In genomic region chr17:34263811-34264371, GRCm38 (mm10) we compare ENCODE assay signal across 7 mouse cellular contexts. TPM values are rescaled to one million over a fixed set of nuclear protein-coding genes. Genes with fewer than 3 reads are reported as not detected.
DNase-seq lines count a peak whose midpoint lies in the region; ATAC-seq and TF ChIP-seq lines count a peak whose summit lies in the region.

No protein-coding gene starts in this region.

- no peak overlapping the region for H3K27ac ChIP-seq in embryonic facial prominence, embryonic 11.5 days (replicated peaks; ENCODE audit: low read depth, low read length)
- no peak overlapping the region for H3K27ac ChIP-seq in intestine, embryonic 15.5 days
- H3K27ac ChIP-seq in lung, postnatal 0 days (ENCODE audit: low read length) = no peak overlapping the region

- peak overlapping the region; percentile 49 for H3K4me3 ChIP-seq in embryonic facial prominence, embryonic 11.5 days (ENCODE audit: low read depth, low read length)
- H3K4me3 ChIP-seq in intestine, embryonic 15.5 days (replicated peaks) = peak overlapping the region; percentile 54
- H3K4me3 ChIP-seq in lung, postnatal 0 days (ENCODE audit: low read depth, low read length) = peak overlapping the region; percentile 45; the same call in 1 of the 2 replicates

- H3K4me2 ChIP-seq in embryonic facial prominence, embryonic 11.5 days (ENCODE audit: low read depth, low read length) = peak overlapping the region; percentile 96
- peak overlapping the region; percentile 98 for H3K4me2 ChIP-seq in intestine, embryonic 15.5 days (replicated peaks)
- peak overlapping the region; percentile 78 for H3K4me2 ChIP-seq in lung, postnatal 0 days (replicated peaks; ENCODE audit: low read depth, low read length)

- ATAC-seq in embryonic facial prominence, embryonic 11.5 days (replicated peaks; ENCODE audit: insufficient number of reproducible peaks, low FRiP score, low TSS enrichment, low read depth) = no peak
- ATAC-seq in intestine, embryonic 15.5 days = no peak
- no peak for ATAC-seq in lung, postnatal 0 days

- 4% methylated on average over 14 of the region's 14 CpGs for WGBS in embryonic facial prominence, embryonic 11.5 days
- WGBS in intestine, embryonic 15.5 days = 7% methylated on average over 14 of the region's 14 CpGs
- WGBS in lung, postnatal 0 days = 6% methylated on average over 14 of the region's 14 CpGs

- peaks cover 13% of the 10 kb centered on the region for H3K27me3 ChIP-seq in embryonic facial prominence, embryonic 11.5 days (ENCODE audit: control insufficient read depth, insufficient read depth, low read length)
- H3K27me3 ChIP-seq in intestine, embryonic 15.5 days (replicated peaks) = peaks cover 13% of the 10 kb centered on the region
- H3K27me3 ChIP-seq in lung, postnatal 0 days (replicated peaks; ENCODE audit: insufficient read depth, low read length) = peaks cover 21% of the 10 kb centered on the region

- H3K9me3 ChIP-seq in embryonic facial prominence, embryonic 11.5 days (replicated peaks; ENCODE audit: control insufficient read depth, low read length) = no peaks in the 10 kb centered on the region
- H3K9me3 ChIP-seq in intestine, embryonic 15.5 days = no peaks in the 10 kb centered on the region
- H3K9me3 ChIP-seq in lung, postnatal 0 days (ENCODE audit: low read length) = no peaks in the 10 kb centered on the region

- TF ChIP-seq EP300 in lung, postnatal 0 days (IDR thresholded peaks at IDR 0.05) = no peak

- peak; percentile 27 for TF ChIP-seq CTCF in lung, postnatal 0 days (IDR thresholded peaks at IDR 0.05)

- H3K9ac ChIP-seq in embryonic facial prominence, embryonic 11.5 days (replicated peaks; ENCODE audit: low read length) = no peak overlapping the region
- H3K9ac ChIP-seq in intestine, embryonic 15.5 days = no peak overlapping the region
- H3K9ac ChIP-seq in lung, postnatal 0 days (replicated peaks; ENCODE audit: low read depth) = no peak overlapping the region

- no peaks in the 10 kb centered on the region; the same call in none of the 2 replicates for H3K4me1 ChIP-seq in embryonic facial prominence, embryonic 11.5 days (ENCODE audit: control insufficient read depth, insufficient read depth, low read length)
- peaks cover 18% of the 10 kb centered on the region for H3K4me1 ChIP-seq in intestine, embryonic 15.5 days (replicated peaks)
- H3K4me1 ChIP-seq in lung, postnatal 0 days (ENCODE audit: insufficient read depth, low read depth, low read length) = peaks cover 6% of the 10 kb centered on the region

- H3K36me3 ChIP-seq in embryonic facial prominence, embryonic 11.5 days (replicated peaks; ENCODE audit: control insufficient read depth, insufficient read depth, low read depth, low read length) = no peaks in the 10 kb centered on the region
- no peaks in the 10 kb centered on the region for H3K36me3 ChIP-seq in intestine, embryonic 15.5 days
- H3K36me3 ChIP-seq in lung, postnatal 0 days (ENCODE audit: insufficient read depth, low read length) = no peaks in the 10 kb centered on the region

- DNase-seq in ZHBTc4 (ENCODE audit: low read depth, low spot score) = peak; percentile 65
- peak; percentile 68 for DNase-seq in embryonic facial prominence, embryonic 11.5 days (ENCODE audit: low spot score)
- DNase-seq in lung, postnatal 0 days (ENCODE audit: low spot score) = no peak
- peak; percentile 77 to 85 for DNase-seq in spleen, postnatal 36 days (ENCODE audit: low spot score in 2 of 2)
- no peak for DNase-seq in ovary, postnatal 10 days (ENCODE audit: low spot score)
- DNase-seq in cerebellum, postnatal 4 days (ENCODE audit: low spot score in 2 of 2) = no peak

RNA-seq across cellular contexts. Expression of gene H2-Ab1, which starts 6.4 kb away (rescaled TPM):
- polyA plus RNA-seq in embryonic facial prominence, embryonic 11.5 days (2014; fragmentation: Nextera tagmentation; extraction: Ambion mirVana) = 3.5 and 3.8 TPM in 2 replicates
- 17.1 and 21.4 TPM in 2 replicates for polyA plus RNA-seq in intestine, embryonic 15.5 days (2015; fragmentation: Nextera tagmentation; extraction: Ambion mirVana)
- 17.8 and 19.2 TPM in 2 replicates for polyA plus RNA-seq in lung, postnatal 0 days (2015; fragmentation: Nextera tagmentation; extraction: Ambion mirVana)

RNA-seq across cellular contexts. Expression of gene H2-Aa, which starts 23.7 kb away (rescaled TPM):
- not detected in 2 replicates for polyA plus RNA-seq in embryonic facial prominence, embryonic 11.5 days (2014; fragmentation: Nextera tagmentation; extraction: Ambion mirVana)
- polyA plus RNA-seq in intestine, embryonic 15.5 days (2015; fragmentation: Nextera tagmentation; extraction: Ambion mirVana) = 10.2 TPM in 2 replicates
- 15.8 and 20.6 TPM in 2 replicates for polyA plus RNA-seq in lung, postnatal 0 days (2015; fragmentation: Nextera tagmentation; extraction: Ambion mirVana)

RNA-seq across cellular contexts. Expression of gene H2-Ob, which starts 25.2 kb away (rescaled TPM):
- not detected in 2 replicates for polyA plus RNA-seq in embryonic facial prominence, embryonic 11.5 days (2014; fragmentation: Nextera tagmentation; extraction: Ambion mirVana)
- 0.06 and 0.13 TPM in 2 replicates for polyA plus RNA-seq in intestine, embryonic 15.5 days (2015; fragmentation: Nextera tagmentation; extraction: Ambion mirVana)
- 0.43 and 1.2 TPM in 2 replicates for polyA plus RNA-seq in lung, postnatal 0 days (2015; fragmentation: Nextera tagmentation; extraction: Ambion mirVana)

RNA-seq across cellular contexts. Expression of gene H2-Eb1, which starts 41.8 kb away (rescaled TPM):
- polyA plus RNA-seq in embryonic facial prominence, embryonic 11.5 days (2014; fragmentation: Nextera tagmentation; extraction: Ambion mirVana) = 1.2 and 1.5 TPM in 2 replicates
- 6.9 and 7.4 TPM in 2 replicates for polyA plus RNA-seq in intestine, embryonic 15.5 days (2015; fragmentation: Nextera tagmentation; extraction: Ambion mirVana)
- 11.9 and 12.6 TPM in 2 replicates for polyA plus RNA-seq in lung, postnatal 0 days (2015; fragmentation: Nextera tagmentation; extraction: Ambion mirVana)

Comparison
In these comparisons a context has a peak if more than half of its experiments do, and no peak if none do; other contexts are left out.
1. DNase-seq: peak in ZHBTc4 (single experiment), embryonic facial prominence, embryonic 11.5 days (single experiment) and spleen, postnatal 36 days (2 of 2); none in lung, postnatal 0 days (single experiment), ovary, postnatal 10 days (single experiment) and cerebellum, postnatal 4 days (0 of 2).
2. RNA of gene H2-Aa, which starts 23.7 kb away (polyA plus RNA-seq): 15.8 to 20.6 TPM in lung, postnatal 0 days and 10.2 TPM in intestine, embryonic 15.5 days; not detected in embryonic facial prominence, embryonic 11.5 days; every median in the first group is over 10 times any median in the second.
3. Peak in every context shown above with its lines, with median percentiles within 50 percentile points of each other: H3K4me2 ChIP-seq and H3K4me3 ChIP-seq.